Mouse (Mus musculus) stomach, embryonic 15.5 days (tissue): ENCODE results near the gene Arhgef28. TPM values are rescaled to one million over a fixed set of nuclear protein-coding genes. Genes with fewer than 3 reads are reported as not detected.

Experiments used
- ATAC-seq: fragments of 200-750 bp; cut with Nextera tagmentation; 2 replicates; pipeline ENCODE4 v1.8.0; 2017; ENCODE audit warnings: low read depth, moderate number of reproducible peaks, moderate TSS enrichment; ENCODE audit not compliant: insufficient read depth, low FRiP score
- H3K27ac ChIP-seq: fragments of 300-500 bp; sonication (generic); 2 replicates; pipeline ENCODE4 v1.5.1; 2015; ENCODE audit warnings: mild to moderate bottlenecking, inconsistent platforms
- H3K27me3 ChIP-seq: fragments of 300-500 bp; sonication (generic); replicated peaks from 2 replicates; pipeline ENCODE4 v1.6.1; 2015; ENCODE audit warnings: inconsistent platforms
- H3K36me3 ChIP-seq: fragments of 300-500 bp; sonication (generic); 2 replicates; pipeline ENCODE4 v1.6.1; 2015; ENCODE audit warnings: inconsistent platforms
- H3K4me1 ChIP-seq: fragments of 300-500 bp; sonication (generic); 2 replicates; pipeline ENCODE4 v1.6.1; 2015; ENCODE audit warnings: inconsistent platforms
- H3K4me2 ChIP-seq: fragments of 300-500 bp; sonication (generic); 2 replicates; pipeline ENCODE4 v1.6.1; 2015; ENCODE audit warnings: mild to moderate bottlenecking, inconsistent platforms
- H3K4me3 ChIP-seq: fragments of 300-500 bp; sonication (generic); replicated peaks from 2 replicates; pipeline ENCODE4 v1.5.1; 2015; ENCODE audit warnings: inconsistent platforms
- H3K9ac ChIP-seq: fragments of 300-500 bp; sonication (generic); 2 replicates; pipeline ENCODE4 v1.6.1; 2015; ENCODE audit warnings: inconsistent platforms
- H3K9me3 ChIP-seq: fragments of 300-500 bp; sonication (generic); 2 replicates; pipeline ENCODE4 v1.6.1; 2016; ENCODE audit warnings: inconsistent platforms
- WGBS: fragments of 180-500 bp; shearing (Covaris S2); methylation state at CpG from one replicate; pipeline ENCODE4 v1.1.7; 2015; 5-methylcytosine and 5-hydroxymethylcytosine counted together
- polyA plus RNA-seq: library from polyadenylated mRNA; unstranded; fragments of >200 nt; fragmentation: Nextera tagmentation; extraction: Ambion mirVana; gene quantifications from 2 replicates; pipeline ENCODE4 v1.2.1, GENCODE M21; 2015

Arhgef28 gene
- polyA plus RNA-seq, 1 experiment from 2014 or later, result 23.7 TPM

- no peak overlapping the region for H3K4me2 ChIP-seq
- H3K27me3 ChIP-seq, result no peaks in the 10 kb centered on the region
- peaks cover 3% of the 10 kb centered on the region; the same call in 1 of the 2 replicates for H3K4me1 ChIP-seq
- WGBS, result 80% methylated on average over 9 of the region's 9 CpGs
- ATAC-seq, result no peak
- H3K27ac ChIP-seq, result no peak overlapping the region
- no peaks in the 10 kb centered on the region for H3K36me3 ChIP-seq
- H3K9me3 ChIP-seq, result no peaks in the 10 kb centered on the region
- no peak overlapping the region for H3K4me3 ChIP-seq
- no peak overlapping the region for H3K9ac ChIP-seq
Observed at GRCm38 (mm10) chr13:97977104-97977503, 229.1 kb downstream of the Arhgef28 start.

DNA sequence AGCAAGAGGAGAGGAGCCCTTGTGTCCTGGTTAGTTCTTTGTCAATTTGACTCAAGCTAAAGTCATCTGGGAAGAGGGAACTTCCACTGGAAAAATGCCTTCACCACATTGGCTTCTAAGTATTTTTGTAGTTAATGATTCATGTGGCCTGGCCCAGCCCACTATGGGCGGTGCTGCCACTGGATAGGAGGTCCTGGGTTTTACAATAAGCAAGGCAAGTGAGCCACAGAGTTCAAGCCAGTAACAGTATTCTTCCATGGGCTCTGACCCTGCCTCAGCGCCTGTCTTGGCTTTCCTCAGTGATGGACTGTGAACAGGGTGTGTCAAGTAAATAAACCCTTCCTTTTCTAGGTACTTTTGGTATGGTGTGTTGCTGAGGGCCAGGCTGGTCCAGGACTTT, 229.6 kb downstream of the Arhgef28 start:
- Histone ChIP-seq H3K36me3 (no peaks in the 10 kb centered on the region), H3K4me3 (no peak overlapping the region), H3K4me1 (peaks cover under 1% of the 10 kb centered on the region; the same call in 1 of the 2 replicates), H3K9me3 (no peaks in the 10 kb centered on the region), H3K4me2 (no peak overlapping the region), H3K9ac (no peak overlapping the region), H3K27me3 (no peaks in the 10 kb centered on the region), H3K27ac (no peak overlapping the region)
- 72% methylated on average over 2 of the region's 2 CpGs for WGBS
- no peak for ATAC-seq

DNA sequence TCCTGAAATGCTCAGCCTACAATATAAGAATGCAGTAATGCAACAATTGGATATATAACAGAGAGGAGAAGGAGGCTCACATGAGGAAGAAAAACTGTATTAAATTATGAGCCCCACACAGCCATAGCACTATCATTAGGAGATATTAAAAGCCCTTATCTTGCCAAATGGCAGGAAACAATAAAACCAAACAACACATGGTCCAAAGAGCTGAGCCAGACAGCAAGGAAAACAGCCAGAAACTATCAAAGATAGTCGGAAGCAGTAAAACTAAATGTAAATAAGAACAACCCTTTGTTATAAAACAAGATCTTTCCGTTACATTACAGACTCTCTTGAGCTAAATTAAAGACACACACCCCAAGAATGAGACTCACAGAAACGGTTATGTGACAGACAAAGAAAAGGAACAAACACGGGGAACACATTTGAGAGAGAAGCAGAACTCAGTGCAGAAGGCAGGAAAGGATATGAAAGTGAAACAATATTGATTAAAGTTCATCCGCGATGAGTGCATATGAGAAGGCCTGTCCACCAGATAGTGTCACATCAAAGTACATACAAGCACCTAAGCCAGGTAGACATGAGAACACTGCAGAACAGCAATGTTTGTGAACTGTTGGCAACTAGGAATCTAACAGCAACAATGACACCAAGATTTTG, 231.6 kb downstream of the Arhgef28 start:
- Histone ChIP-seq H3K27me3 (no peaks in the 10 kb centered on the region), H3K27ac (no peak overlapping the region), H3K9me3 (no peaks in the 10 kb centered on the region), H3K9ac (no peak overlapping the region), H3K36me3 (no peaks in the 10 kb centered on the region), H3K4me2 (no peak overlapping the region), H3K4me1 (no peaks in the 10 kb centered on the region), H3K4me3 (no peak overlapping the region)
- ATAC-seq, result no peak
- WGBS, result 56% methylated on average over 6 of the region's 6 CpGs

- no peaks in the 10 kb centered on the region for H3K9me3 ChIP-seq
- H3K36me3 ChIP-seq, result no peaks in the 10 kb centered on the region
- H3K9ac ChIP-seq, result no peak overlapping the region
- no peak overlapping the region for H3K27ac ChIP-seq
- H3K4me2 ChIP-seq, result no peak overlapping the region
- no peaks in the 10 kb centered on the region for H3K27me3 ChIP-seq
- H3K4me3 ChIP-seq, result no peak overlapping the region
- ATAC-seq, result no peak
- WGBS, result 65% methylated on average over 4 of the region's 4 CpGs
- H3K4me1 ChIP-seq, result no peaks in the 10 kb centered on the region
Observed at GRCm38 (mm10) chr13:97973915-97974314, 232.3 kb downstream of the Arhgef28 start.

DNA sequence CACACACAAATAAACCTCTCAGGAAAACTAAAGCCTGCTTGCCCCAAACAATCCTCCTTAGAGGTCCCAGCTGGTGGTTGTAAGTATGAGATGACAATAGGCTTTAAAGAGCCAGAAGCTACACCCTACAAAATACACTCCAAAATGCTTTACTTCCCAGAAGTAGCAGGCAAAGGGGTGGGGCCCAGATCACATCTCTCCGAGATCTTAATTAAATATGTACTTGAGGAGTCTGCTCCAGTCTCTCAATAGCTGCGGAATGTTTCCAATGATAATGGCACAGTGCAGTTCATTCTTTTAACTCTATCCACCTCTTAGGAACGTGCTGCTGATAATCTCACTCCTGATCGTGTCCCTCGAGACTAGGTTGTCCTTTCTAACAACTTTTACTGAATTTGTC, 240.2 kb downstream of the Arhgef28 start:
- ATAC-seq, result no peak

GRCm38 (mm10) chr13:97964892-97965424, 241.3 kb downstream of the Arhgef28 start:
- no peaks in the 10 kb centered on the region for H3K4me1 ChIP-seq
- H3K4me3 ChIP-seq, result no peak overlapping the region
- no peak for ATAC-seq
- no peak overlapping the region for H3K27ac ChIP-seq
- no peak overlapping the region for H3K9ac ChIP-seq
- 55% methylated on average over 9 of the region's 9 CpGs for WGBS
- H3K4me2 ChIP-seq, result no peak overlapping the region
- no peaks in the 10 kb centered on the region for H3K27me3 ChIP-seq
- H3K9me3 ChIP-seq, result no peaks in the 10 kb centered on the region
- no peaks in the 10 kb centered on the region for H3K36me3 ChIP-seq

More for the DNA sequence above, 240.2 kb downstream of the Arhgef28 start:
- H3K9me3 ChIP-seq, result no peaks in the 10 kb centered on the region
- H3K9ac ChIP-seq, result no peak overlapping the region
- no peak overlapping the region for H3K4me3 ChIP-seq
- no peaks in the 10 kb centered on the region for H3K27me3 ChIP-seq
- H3K4me2 ChIP-seq, result no peak overlapping the region
- H3K36me3 ChIP-seq, result no peaks in the 10 kb centered on the region
- no peaks in the 10 kb centered on the region for H3K4me1 ChIP-seq
- no peak overlapping the region for H3K27ac ChIP-seq
- WGBS, result 53% methylated on average over 5 of the region's 5 CpGs

DNA sequence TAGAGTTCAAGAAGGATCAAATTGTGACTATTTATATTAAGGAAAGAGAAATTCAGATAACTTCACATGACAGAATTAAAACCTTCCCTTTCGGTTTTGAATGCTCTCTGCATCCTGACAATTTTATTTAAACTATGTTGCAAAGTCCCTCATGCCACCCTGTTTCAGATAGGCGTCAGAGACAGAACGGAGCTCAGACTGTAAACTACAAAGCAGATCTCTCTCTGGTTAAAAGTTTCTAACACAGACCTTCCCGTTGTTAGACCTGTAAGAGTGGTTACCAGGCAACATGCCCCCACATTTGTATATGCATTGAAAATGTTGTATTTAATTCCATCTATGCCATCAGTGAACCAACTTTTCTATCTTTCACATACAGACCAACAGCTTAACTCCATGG, 246.1 kb downstream of the Arhgef28 start:
- no peaks in the 10 kb centered on the region for H3K9me3 ChIP-seq

GRCm38 (mm10) chr13:97959394-97959888, 246.8 kb downstream of the Arhgef28 start:
- no peak overlapping the region for H3K4me2 ChIP-seq
- no peak overlapping the region for H3K9ac ChIP-seq
- H3K36me3 ChIP-seq, result peaks cover 4% of the 10 kb centered on the region; the same call in 1 of the 2 replicates
- no peaks in the 10 kb centered on the region for H3K9me3 ChIP-seq
- H3K27ac ChIP-seq, result no peak overlapping the region
- ATAC-seq, result no peak
- H3K27me3 ChIP-seq, result no peaks in the 10 kb centered on the region
- H3K4me1 ChIP-seq, result no peaks in the 10 kb centered on the region
- 47% methylated on average over 7 of the region's 7 CpGs for WGBS
- no peak overlapping the region for H3K4me3 ChIP-seq

More for the DNA sequence above, 246.1 kb downstream of the Arhgef28 start:
- Histone ChIP-seq H3K4me2 (no peak overlapping the region), H3K27ac (no peak overlapping the region), H3K4me1 (no peaks in the 10 kb centered on the region), H3K9ac (no peak overlapping the region), H3K36me3 (peaks cover 4% of the 10 kb centered on the region; the same call in 1 of the 2 replicates), H3K27me3 (no peaks in the 10 kb centered on the region), H3K4me3 (no peak overlapping the region)
- ATAC-seq, result no peak
- 68% methylated on average over 4 of the region's 4 CpGs for WGBS

GRCm38 (mm10) chr13:97955759-97956158, 250.5 kb downstream of the Arhgef28 start:
- Histone ChIP-seq H3K27ac (no peak overlapping the region), H3K4me3 (no peak overlapping the region), H3K9ac (no peak overlapping the region), H3K9me3 (no peaks in the 10 kb centered on the region), H3K27me3 (no peaks in the 10 kb centered on the region), H3K4me1 (no peaks in the 10 kb centered on the region), H3K4me2 (no peak overlapping the region), H3K36me3 (peaks cover 4% of the 10 kb centered on the region; the same call in 1 of the 2 replicates)
- WGBS, result 52% methylated on average over 9 of the region's 9 CpGs
- ATAC-seq, result no peak

- H3K36me3 ChIP-seq, result peaks cover 4% of the 10 kb centered on the region; the same call in 1 of the 2 replicates
- ATAC-seq, result no peak
- 26% methylated on average over 7 of the region's 7 CpGs for WGBS
- no peaks in the 10 kb centered on the region for H3K4me1 ChIP-seq
- no peaks in the 10 kb centered on the region for H3K9me3 ChIP-seq
- H3K27ac ChIP-seq, result no peak overlapping the region
- H3K27me3 ChIP-seq, result no peaks in the 10 kb centered on the region
- H3K4me3 ChIP-seq, result no peak overlapping the region
- H3K9ac ChIP-seq, result no peak overlapping the region
- no peak overlapping the region for H3K4me2 ChIP-seq
Observed at GRCm38 (mm10) chr13:97954956-97955496, 251.2 kb downstream of the Arhgef28 start.

GRCm38 (mm10) chr13:97954051-97954450, 252.2 kb downstream of the Arhgef28 start:
- no peak for ATAC-seq
- H3K9ac ChIP-seq, result no peak overlapping the region
- H3K27me3 ChIP-seq, result no peaks in the 10 kb centered on the region
- no peak overlapping the region for H3K4me3 ChIP-seq
- no peak overlapping the region for H3K27ac ChIP-seq
- H3K9me3 ChIP-seq, result no peaks in the 10 kb centered on the region
- no peaks in the 10 kb centered on the region for H3K4me1 ChIP-seq
- H3K4me2 ChIP-seq, result no peak overlapping the region
- H3K36me3 ChIP-seq, result peaks cover 4% of the 10 kb centered on the region; the same call in 1 of the 2 replicates
- WGBS, result 77% methylated on average over 6 of the region's 6 CpGs

DNA sequence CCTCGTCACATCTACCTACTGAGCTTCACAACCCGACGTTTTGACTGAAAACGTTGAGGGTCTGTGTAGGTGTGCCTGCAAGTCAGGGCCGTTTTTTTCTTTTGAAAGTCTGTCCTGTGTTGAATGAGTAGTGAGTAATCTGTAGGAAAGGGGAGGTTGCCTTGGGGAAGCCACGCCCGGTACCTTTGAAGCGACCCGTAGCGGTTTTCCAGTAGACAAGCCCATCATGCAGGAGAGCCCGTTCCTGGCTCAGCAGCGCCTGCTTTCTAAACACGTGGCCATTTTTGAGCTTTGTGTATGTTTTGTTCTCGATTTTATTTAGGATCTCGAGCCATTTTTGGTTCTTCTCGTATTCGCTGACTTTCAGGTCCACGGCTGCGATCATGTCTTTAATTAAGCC, 252.7 kb downstream of the Arhgef28 start:
- Histone ChIP-seq H3K4me3 (no peak overlapping the region), H3K27ac (no peak overlapping the region), H3K36me3 (peaks cover 4% of the 10 kb centered on the region; the same call in 1 of the 2 replicates), H3K27me3 (no peaks in the 10 kb centered on the region), H3K4me1 (no peaks in the 10 kb centered on the region), H3K9me3 (no peaks in the 10 kb centered on the region), H3K4me2 (no peak overlapping the region), H3K9ac (no peak overlapping the region)
- ATAC-seq, result no peak
- WGBS, result 88% methylated on average over 19 of the region's 19 CpGs
